Mouse (Mus musculus) thymus, adult 2 months (tissue): ENCODE measurements around the gene Pde10a.

Experiments used
- CTCF ChIP-seq: fragments of 200-500 bp; IDR thresholded peaks from 2 replicates; pipeline ENCODE4 v1.5.1; 2012; ENCODE audit warnings: mild to moderate bottlenecking, control low read depth, low read length, moderate library complexity, borderline replicate concordance; ENCODE audit not compliant: control insufficient read depth, poor library complexity, insufficient read depth; ENCODE audit errors: extremely low read depth
- POLR2A ChIP-seq: fragments of 200-500 bp; IDR thresholded peaks from 2 replicates; pipeline ENCODE4 v1.6.1; 2012; ENCODE audit warnings: mild to moderate bottlenecking, low read length, control low read depth, moderate library complexity; ENCODE audit not compliant: control insufficient read depth, poor library complexity, insufficient read depth; ENCODE audit errors: extremely low read depth

DNA sequence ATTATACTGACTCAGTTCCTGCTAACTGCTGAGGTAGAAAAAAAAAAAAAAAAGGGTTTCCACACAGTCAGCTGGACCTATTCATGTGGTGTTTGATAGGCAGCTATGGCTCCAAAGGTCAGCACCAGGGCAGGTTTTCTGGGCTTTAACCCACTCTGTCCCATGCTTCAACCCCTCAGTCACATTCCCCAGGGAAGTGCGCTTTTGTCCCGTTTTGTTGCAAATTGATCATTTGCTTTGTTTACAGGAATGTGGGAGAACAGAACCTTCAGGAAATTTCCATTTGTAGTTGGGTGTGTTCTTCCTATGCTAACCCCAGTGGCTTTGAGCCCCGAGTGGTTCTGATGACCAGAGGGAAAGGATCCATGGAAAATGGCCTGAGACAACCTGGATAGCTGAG is 162.9 kb downstream of the Pde10a start:
- TF ChIP-seq CTCF (no peak), POLR2A (no peak)
